Mouse (Mus musculus) inflammation-experienced regulatory T-cells (primary cell): ENCODE data around the gene Dcdc2a. TPM values are rescaled to one million over a fixed set of nuclear protein-coding genes. Genes with fewer than 3 reads are reported as not detected.

Source experiments
- polyA plus RNA-seq, 2 experiments: library from polyadenylated mRNA; unstranded; fragments of 100-300 nt; shearing (Covaris generic); gene quantifications; one replicate each; pipeline ENCODE4 v1.2.1; 2017

Gene Dcdc2a
- polyA plus RNA-seq: under 1 TPM in 1 of 2 experiments, not detected in 1; 0.33 TPM

DNA sequence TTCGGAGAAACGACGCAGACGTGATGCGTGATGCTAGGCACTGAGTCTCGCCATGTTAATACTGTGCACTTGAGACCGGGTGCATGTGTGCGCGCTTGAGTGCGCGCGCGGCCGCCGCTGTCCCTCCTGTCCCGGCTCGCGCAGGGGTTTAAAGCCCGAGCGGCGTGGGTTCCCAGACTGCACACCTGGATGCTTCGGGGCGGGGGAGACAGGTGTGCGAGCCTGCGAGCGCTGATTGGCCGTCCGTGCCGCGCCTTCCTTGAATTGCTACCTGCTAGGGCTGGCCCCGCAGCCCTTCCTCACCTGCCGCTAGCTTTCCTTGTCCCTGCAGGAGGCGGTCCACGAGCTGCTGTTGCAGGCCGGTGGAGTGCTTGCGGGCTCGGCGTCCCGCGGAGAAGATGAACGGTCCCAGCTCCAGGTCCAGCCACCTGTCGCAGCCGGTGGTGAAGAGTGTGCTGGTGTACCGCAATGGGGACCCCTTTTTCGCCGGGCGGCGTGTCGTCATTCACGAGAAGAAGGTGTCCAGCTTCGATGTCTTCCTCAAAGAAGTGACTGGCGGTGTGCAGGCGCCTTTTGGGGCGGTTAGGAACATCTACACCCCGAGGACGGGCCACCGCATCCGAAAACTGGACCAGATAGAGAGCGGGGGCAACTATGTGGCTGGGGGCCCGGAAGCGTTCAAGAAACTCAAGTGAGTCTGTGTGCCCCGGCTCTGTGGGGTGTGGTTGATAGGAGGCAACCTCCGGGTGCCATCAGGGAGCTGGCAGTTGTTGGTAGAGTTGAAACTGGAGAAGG lies at the start of gene Dcdc2a:
Dcdc2a (plus strand) TSS at position 132 of the 795 bp plus-strand sequence.

DNA sequence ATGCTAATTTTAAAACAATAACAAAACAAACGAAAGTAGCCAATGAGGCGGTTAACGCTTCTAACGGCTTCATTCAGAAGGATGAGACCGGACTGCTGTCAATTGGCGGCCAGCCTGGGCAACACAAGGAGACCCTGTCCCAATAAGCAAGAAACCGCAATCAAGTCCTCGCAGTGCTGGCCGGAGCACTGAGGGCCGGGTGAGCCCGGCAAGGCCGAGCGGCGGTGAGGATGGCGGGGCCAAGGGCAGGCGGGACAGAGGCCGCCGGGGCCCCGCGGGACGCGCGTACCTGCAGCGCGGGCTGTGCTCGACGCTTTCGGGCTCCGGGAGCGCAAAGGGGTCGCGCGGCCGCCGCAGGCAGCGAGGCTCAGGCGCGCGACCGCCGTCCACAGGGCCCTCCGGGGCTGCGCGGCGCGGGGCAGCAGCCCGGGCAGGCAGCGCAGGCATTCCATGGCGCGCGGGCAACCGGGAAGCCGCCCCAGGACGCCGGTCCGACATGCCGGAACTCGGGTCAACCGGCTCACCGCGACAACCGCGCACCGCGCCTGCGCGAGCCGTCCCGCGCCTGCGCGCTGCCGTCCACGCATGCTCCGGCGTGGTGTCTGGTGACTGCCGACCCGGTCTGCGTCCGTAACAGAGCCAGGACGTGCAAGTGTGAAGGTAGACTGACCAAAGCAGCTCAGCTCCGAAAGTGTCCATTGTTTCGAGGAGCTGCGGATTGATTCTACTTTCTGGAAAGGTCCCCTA lies 35.8 kb upstream of the Dcdc2a start, which contains the start of gene Mrs2:
Mrs2 (minus strand) TSS at position 587 of the 747 bp plus-strand sequence.

Other genes with a start within 250 kb of the Dcdc2a start
- 10 to 100 TPM; 58.9 to 81.5 TPM for gene Acot13, start 224.5 kb upstream of the Dcdc2a start, polyA plus RNA-seq
- 10 to 100 TPM; 62.6 to 63.8 TPM for gene Tdp2, start 224.3 kb upstream of the Dcdc2a start, polyA plus RNA-seq
- 1 to 10 TPM in 1 of 2 experiments, under 1 TPM in 1; 0.49 to 4.5 TPM for gene D130043K22Rik, start 210.9 kb upstream of the Dcdc2a start, polyA plus RNA-seq
- gene Aldh5a1, start 118.3 kb upstream of the Dcdc2a start, polyA plus RNA-seq: 1 to 10 TPM; 1.3 to 1.8 TPM
- gene Gpld1, start 112.9 kb upstream of the Dcdc2a start, polyA plus RNA-seq: 1 to 10 TPM; 3.7 to 8.1 TPM
- 10 to 100 TPM; 19.9 to 39.2 TPM for gene Mrs2, start 35.6 kb upstream of the Dcdc2a start, polyA plus RNA-seq
- 1 to 10 TPM in 1 of 2 experiments, not detected in 1; 2.5 TPM for gene Nrsn1, start 214.5 kb downstream of the Dcdc2a start, polyA plus RNA-seq